ENCODE assay signal across 13 mouse cellular contexts in the genomic region with DNA sequence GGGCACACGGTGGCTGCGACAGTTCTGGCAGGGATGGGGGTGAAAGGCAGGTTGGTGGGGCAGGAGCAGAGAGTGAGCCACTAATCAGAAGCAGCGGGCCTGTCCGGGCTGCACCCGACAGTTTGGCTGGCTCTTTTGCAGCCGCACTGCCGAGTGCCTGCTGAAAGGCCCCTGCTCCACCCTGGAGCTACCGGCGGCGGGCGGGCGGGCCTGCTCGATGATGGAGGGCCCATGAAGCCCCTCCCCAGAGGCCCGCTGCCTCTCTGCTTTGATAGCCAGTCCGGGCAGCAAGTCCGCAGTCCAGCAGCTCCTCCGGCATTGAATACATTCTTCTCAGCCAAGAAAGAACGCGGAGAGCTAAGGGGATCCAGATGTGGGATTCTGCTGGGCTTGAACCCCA. TPM values are rescaled to one million over a fixed set of nuclear protein-coding genes. Genes with fewer than 3 reads are reported as not detected.
DNase-seq lines count a peak whose midpoint lies in the region; ATAC-seq lines count a peak whose summit lies in the region.
"Had no signal": no experiment of that assay in that cellular context is flagged by ENCODE, and none has a peak within 500 bp of the region (broad histone marks: within the 10 kb centered on the region; RNA-seq: fewer than 3 reads in every experiment).

No protein-coding gene starts in this region.

- no peaks in the 10 kb centered on the region for H3K9me3 ChIP-seq in forebrain, embryonic 11.5 days (ENCODE audit: control insufficient read depth, low read length)
- H3K9me3 ChIP-seq in forebrain, embryonic 14.5 days (replicated peaks; ENCODE audit: control insufficient read depth, low read length) = no peaks in the 10 kb centered on the region
- H3K9me3 ChIP-seq in kidney, embryonic 15.5 days (replicated peaks) = no peaks in the 10 kb centered on the region
- H3K9me3 ChIP-seq in limb, embryonic 11.5 days (ENCODE audit: control insufficient read depth, low read length) = no peaks in the 10 kb centered on the region
- H3K9me3 ChIP-seq: lung, embryonic 15.5 days had no signal

- H3K4me2 ChIP-seq in forebrain, embryonic 11.5 days (ENCODE audit: low read depth, low read length, severe bottlenecking) = no peak overlapping the region
- H3K4me2 ChIP-seq in forebrain, embryonic 14.5 days (ENCODE audit: low read length) = no peak overlapping the region
- no peak overlapping the region for H3K4me2 ChIP-seq in kidney, embryonic 15.5 days
- peak overlapping the region; percentile 17; the same call in 1 of the 2 replicates for H3K4me2 ChIP-seq in limb, embryonic 11.5 days (ENCODE audit: low read depth, severe bottlenecking)
- H3K4me2 ChIP-seq: lung, embryonic 15.5 days had no signal

- H3K27me3 ChIP-seq in forebrain, embryonic 11.5 days (ENCODE audit: control insufficient read depth, insufficient read depth, low read length) = peaks cover 32% of the 10 kb centered on the region
- H3K27me3 ChIP-seq in forebrain, embryonic 14.5 days (replicated peaks; ENCODE audit: control insufficient read depth, insufficient read depth, low read length) = no peaks in the 10 kb centered on the region; the same call in 1 of the 2 replicates
- peaks cover 76% of the 10 kb centered on the region for H3K27me3 ChIP-seq in kidney, embryonic 15.5 days
- H3K27me3 ChIP-seq in limb, embryonic 11.5 days (ENCODE audit: control insufficient read depth, insufficient read depth, low read length) = peaks cover 23% of the 10 kb centered on the region

- H3K36me3 ChIP-seq in forebrain, embryonic 11.5 days (ENCODE audit: control insufficient read depth, insufficient read depth, low read length) = no peaks in the 10 kb centered on the region
- H3K36me3 ChIP-seq in forebrain, embryonic 14.5 days (ENCODE audit: control insufficient read depth, insufficient read depth, low read length) = no peaks in the 10 kb centered on the region
- no peaks in the 10 kb centered on the region for H3K36me3 ChIP-seq in kidney, embryonic 15.5 days
- no peaks in the 10 kb centered on the region for H3K36me3 ChIP-seq in limb, embryonic 11.5 days (ENCODE audit: control insufficient read depth, insufficient read depth, low read length)
- H3K36me3 ChIP-seq: lung, embryonic 15.5 days had no signal

- H3K9ac ChIP-seq in forebrain, embryonic 11.5 days (ENCODE audit: low read length) = peak overlapping the region; percentile 23; the same call in 1 of the 2 replicates
- H3K9ac ChIP-seq in forebrain, embryonic 14.5 days (ENCODE audit: low read length) = no peak overlapping the region
- H3K9ac ChIP-seq in kidney, embryonic 15.5 days = no peak overlapping the region
- H3K9ac ChIP-seq in limb, embryonic 11.5 days (ENCODE audit: low read length) = 0 out of 2 replicates have a peak overlapping the region, but pooled peaks have one; percentile 12
- H3K9ac ChIP-seq: lung, embryonic 15.5 days had no signal

- no peak overlapping the region for H3K27ac ChIP-seq in forebrain, embryonic 11.5 days (ENCODE audit: low read depth, low read length)
- no peak overlapping the region; the same call in 1 of the 2 replicates for H3K27ac ChIP-seq in forebrain, embryonic 14.5 days (ENCODE audit: low read depth, low read length)
- 0 out of 2 replicates have a peak overlapping the region, but pooled peaks have one; percentile 22 for H3K27ac ChIP-seq in kidney, embryonic 15.5 days
- peak overlapping the region; percentile 68; the same call in 1 of the 2 replicates for H3K27ac ChIP-seq in limb, embryonic 11.5 days (replicated peaks; ENCODE audit: low read depth, low read length)
- H3K27ac ChIP-seq: lung, embryonic 15.5 days had no signal

- no peak for ATAC-seq in forebrain, embryonic 11.5 days (replicated peaks; ENCODE audit: low FRiP score)
- no peak for ATAC-seq in forebrain, embryonic 14.5 days
- 0 out of 2 replicates have a peak, but pooled peaks have one; percentile 14 for ATAC-seq in kidney, embryonic 15.5 days (replicated peaks; ENCODE audit: low FRiP score)
- ATAC-seq in limb, embryonic 11.5 days (ENCODE audit: insufficient number of reproducible peaks, low FRiP score, low TSS enrichment, low read depth) = no peak

- WGBS in forebrain, embryonic 11.5 days = 20% methylated on average over 19 of the region's 19 CpGs
- WGBS in forebrain, embryonic 14.5 days = 39% methylated on average over 19 of the region's 19 CpGs
- 31% methylated on average over 19 of the region's 19 CpGs for WGBS in kidney, embryonic 15.5 days
- 35% methylated on average over 19 of the region's 19 CpGs for WGBS in limb, embryonic 11.5 days

- H3K4me1 ChIP-seq in forebrain, embryonic 11.5 days (replicated peaks; ENCODE audit: control insufficient read depth, insufficient read depth, low read length) = peaks cover 2% of the 10 kb centered on the region; the same call in 1 of the 2 replicates
- H3K4me1 ChIP-seq in forebrain, embryonic 14.5 days (ENCODE audit: control insufficient read depth, insufficient read depth, low read length) = peaks cover 6% of the 10 kb centered on the region; the same call in 1 of the 2 replicates
- H3K4me1 ChIP-seq in kidney, embryonic 15.5 days = peaks cover 22% of the 10 kb centered on the region; the same call in 1 of the 2 replicates
- H3K4me1 ChIP-seq in limb, embryonic 11.5 days (ENCODE audit: control insufficient read depth, insufficient read depth, low read length) = peaks cover 4% of the 10 kb centered on the region; the same call in 1 of the 2 replicates

- DNase-seq in forebrain, embryonic 11.5 days (ENCODE audit: low spot score) = peak; percentile 58
- DNase-seq in forebrain, embryonic 14.5 days (ENCODE audit: low spot score) = no peak
- no peak for DNase-seq in kidney, postnatal 10 days
- DNase-seq in embryo, embryonic 11 days = peak; percentile 67
- DNase-seq in limb, embryonic 11.5 days (ENCODE audit: low spot score) = peak; percentile 59
- DNase-seq in frontal cortex, postnatal 36 days (ENCODE audit: low spot score in 2 of 2) = no peak
- no peak for DNase-seq in cerebellum, adult 11 months
- DNase-seq: adrenal gland, postnatal 36 days; heart, postnatal 4 days; kidney, adult 8-10 months; layer of hippocampus, adult 9-11 months had no signal

- H3K4me3 ChIP-seq in forebrain, embryonic 11.5 days (ENCODE audit: low read depth, low read length) = no peak overlapping the region
- no peak overlapping the region for H3K4me3 ChIP-seq in forebrain, embryonic 14.5 days (ENCODE audit: low read depth, low read length)
- H3K4me3 ChIP-seq in kidney, embryonic 15.5 days (replicated peaks) = no peak overlapping the region
- H3K4me3 ChIP-seq in limb, embryonic 11.5 days (ENCODE audit: low read depth, low read length) = no peak overlapping the region
- H3K4me3 ChIP-seq: lung, embryonic 15.5 days had no signal

RNA-seq across cellular contexts. Expression of gene Pja1, which starts 37.3 kb away (rescaled TPM):
- 228 TPM in 2 replicates for polyA plus RNA-seq in forebrain, embryonic 11.5 days (2014; fragmentation: Nextera tagmentation; extraction: Ambion mirVana)
- polyA plus RNA-seq in forebrain, embryonic 14.5 days (2014; fragmentation: Nextera tagmentation; extraction: Ambion mirVana) = 328 and 377 TPM in 2 replicates
- polyA plus RNA-seq in kidney, embryonic 15.5 days (2015; fragmentation: Nextera tagmentation; extraction: Ambion mirVana) = 188 and 195 TPM in 2 replicates
- 165 and 177 TPM in 2 replicates for polyA plus RNA-seq in limb, embryonic 11.5 days (2014; fragmentation: Nextera tagmentation; extraction: Ambion mirVana)

Comparison
In these comparisons a context has a peak if more than half of its experiments do, and no peak if none do; other contexts are left out.
1. DNase-seq: peak in forebrain, embryonic 11.5 days (single experiment), embryo, embryonic 11 days (single experiment) and limb, embryonic 11.5 days (single experiment); none in forebrain, embryonic 14.5 days (single experiment), kidney, postnatal 10 days (single experiment), frontal cortex, postnatal 36 days (0 of 2) and cerebellum, adult 11 months (single experiment).
2. H3K9ac ChIP-seq: peak in forebrain, embryonic 11.5 days (single experiment) and limb, embryonic 11.5 days (single experiment); none in forebrain, embryonic 14.5 days (single experiment) and kidney, embryonic 15.5 days (single experiment).
3. H3K27ac ChIP-seq: peak in kidney, embryonic 15.5 days (single experiment) and limb, embryonic 11.5 days (single experiment); none in forebrain, embryonic 11.5 days (single experiment) and forebrain, embryonic 14.5 days (single experiment).